Mouse (Mus musculus): ENCODE data around the gene Xlr3a. TPM values are rescaled to one million over a fixed set of nuclear protein-coding genes. Genes with fewer than 3 reads are reported as not detected.
"Not testable (repeated sequence)": the region's sequence is repeated elsewhere in the genome, so short reads cannot be mapped to it uniquely, and the experiment has no call there.

Gene Xlr3a
- 1.4 and 2.2 TPM in 2 replicates for total RNA-seq (2021)
- long read RNA-seq, partial matches to known transcripts, result 0 of 10 reads
- long read RNA-seq, other reads (novel, unspliced or antisense), result 6 of 10 reads

DNA sequence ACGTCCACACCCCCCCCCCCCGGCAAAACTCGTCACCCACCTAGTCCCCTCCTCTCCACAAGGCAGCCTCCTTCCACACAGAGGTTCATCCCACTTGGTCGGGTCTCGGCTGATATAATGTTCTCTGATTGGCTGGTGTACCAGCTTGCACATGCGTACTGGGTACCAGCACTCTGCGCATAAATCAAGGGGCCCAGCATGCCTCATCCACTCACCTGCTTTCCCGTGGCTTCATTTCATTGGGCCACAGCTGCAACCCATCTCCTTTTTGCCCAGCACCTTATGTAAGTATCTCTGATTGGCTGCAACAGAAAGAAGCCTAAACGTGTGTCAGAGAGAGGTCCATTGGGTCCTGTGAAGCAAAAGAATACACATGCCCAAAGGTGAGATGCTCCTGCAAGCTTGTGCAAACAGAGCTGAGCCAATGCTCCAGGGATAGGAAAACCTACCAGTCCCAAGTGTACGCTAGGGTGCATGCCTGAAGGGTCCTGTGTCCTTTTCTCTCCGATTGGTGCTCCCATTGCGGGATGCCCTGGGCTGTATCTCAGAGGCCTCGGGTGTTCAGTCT, at the start of gene Xlr3a:
Xlr3a (minus strand) TSS at position 155 of the 568 bp plus-strand sequence.
- DNase-seq, result not testable (repeated sequence)

DNA sequence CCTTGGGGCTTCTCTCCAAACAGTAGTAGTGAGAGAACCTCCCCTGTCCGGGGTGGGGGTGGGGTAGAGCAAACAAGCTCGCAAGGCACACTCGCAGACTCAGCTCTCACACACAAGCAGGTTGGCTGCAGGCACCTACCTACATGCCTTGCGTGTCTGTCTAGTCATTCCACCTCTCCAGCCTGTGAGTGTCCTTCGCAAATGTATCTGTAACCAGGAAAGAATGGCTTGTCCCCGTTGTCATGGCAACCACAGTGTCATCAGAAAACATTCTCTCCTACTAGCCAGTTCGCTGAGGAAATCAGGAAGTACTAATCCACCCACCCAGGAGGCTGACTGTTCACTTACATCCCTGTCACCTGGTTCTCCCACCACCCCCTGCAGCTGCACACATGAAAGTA, 46.3 kb upstream of the Xlr3a start:
- DNase-seq, result not testable (repeated sequence)

DNA sequence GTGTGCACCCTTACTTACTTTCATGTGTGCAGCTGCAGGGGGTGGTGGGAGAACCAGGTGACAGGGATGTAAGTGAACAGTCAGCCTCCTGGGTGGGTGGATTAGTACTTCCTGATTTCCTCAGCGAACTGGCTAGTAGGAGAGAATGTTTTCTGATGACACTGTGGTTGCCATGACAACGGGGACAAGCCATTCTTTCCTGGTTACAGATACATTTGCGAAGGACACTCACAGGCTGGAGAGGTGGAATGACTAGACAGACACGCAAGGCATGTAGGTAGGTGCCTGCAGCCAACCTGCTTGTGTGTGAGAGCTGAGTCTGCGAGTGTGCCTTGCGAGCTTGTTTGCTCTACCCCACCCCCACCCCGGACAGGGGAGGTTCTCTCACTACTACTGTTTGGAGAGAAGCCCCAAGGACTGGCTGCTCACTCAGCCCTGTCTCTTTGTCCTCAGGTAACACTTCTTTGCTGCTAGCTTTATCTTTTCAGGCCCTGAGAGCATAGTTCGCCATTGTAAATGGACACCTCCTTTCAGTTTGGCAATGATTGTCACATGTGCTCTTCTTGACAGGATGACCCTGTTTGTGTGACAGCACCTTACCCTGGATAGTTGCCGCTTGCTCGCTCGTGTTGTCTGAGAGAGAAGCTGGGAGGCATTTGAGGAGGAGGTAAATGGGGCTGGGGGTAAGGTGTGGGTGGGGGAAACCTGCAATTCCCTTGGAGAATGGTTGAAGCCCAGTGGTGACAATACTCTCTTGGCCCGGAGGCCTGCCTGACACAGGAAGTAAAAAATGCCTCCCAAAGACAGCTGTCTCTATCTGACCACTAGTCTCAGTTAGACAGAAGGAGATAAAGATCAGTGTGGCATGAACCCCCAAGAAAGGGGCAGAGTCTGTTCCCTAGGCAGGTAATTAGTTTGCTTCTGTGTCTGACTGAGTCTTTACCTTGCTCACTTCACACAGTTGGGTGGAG, 26.2 kb upstream of the Xlr3a start:
- not testable (repeated sequence) for DNase-seq

DNA sequence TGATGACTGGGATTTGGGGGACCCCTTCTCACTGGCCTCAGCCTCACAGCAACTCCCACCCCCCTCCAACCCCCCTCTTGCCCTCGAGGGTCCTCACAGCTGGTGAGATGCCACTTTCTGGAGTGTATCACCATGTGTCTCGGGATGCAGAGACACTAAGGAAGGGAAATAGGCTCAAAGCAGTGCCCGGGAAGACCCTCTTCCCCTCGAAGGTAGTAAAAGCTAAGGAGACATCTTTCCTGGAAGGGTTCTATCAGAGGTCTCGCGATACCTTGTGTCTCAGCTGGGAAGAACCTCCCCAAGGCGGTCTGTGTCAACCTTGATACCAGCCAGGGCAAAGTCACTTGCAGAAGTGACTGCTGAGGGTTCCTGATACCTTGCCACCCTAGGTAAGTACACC, 19.9 kb upstream of the Xlr3a start, which contains the start of gene Gm14685:
Gm14685 (plus strand) TSS at position 301 of the 400 bp plus-strand sequence.
- not testable (repeated sequence) for DNase-seq

DNA sequence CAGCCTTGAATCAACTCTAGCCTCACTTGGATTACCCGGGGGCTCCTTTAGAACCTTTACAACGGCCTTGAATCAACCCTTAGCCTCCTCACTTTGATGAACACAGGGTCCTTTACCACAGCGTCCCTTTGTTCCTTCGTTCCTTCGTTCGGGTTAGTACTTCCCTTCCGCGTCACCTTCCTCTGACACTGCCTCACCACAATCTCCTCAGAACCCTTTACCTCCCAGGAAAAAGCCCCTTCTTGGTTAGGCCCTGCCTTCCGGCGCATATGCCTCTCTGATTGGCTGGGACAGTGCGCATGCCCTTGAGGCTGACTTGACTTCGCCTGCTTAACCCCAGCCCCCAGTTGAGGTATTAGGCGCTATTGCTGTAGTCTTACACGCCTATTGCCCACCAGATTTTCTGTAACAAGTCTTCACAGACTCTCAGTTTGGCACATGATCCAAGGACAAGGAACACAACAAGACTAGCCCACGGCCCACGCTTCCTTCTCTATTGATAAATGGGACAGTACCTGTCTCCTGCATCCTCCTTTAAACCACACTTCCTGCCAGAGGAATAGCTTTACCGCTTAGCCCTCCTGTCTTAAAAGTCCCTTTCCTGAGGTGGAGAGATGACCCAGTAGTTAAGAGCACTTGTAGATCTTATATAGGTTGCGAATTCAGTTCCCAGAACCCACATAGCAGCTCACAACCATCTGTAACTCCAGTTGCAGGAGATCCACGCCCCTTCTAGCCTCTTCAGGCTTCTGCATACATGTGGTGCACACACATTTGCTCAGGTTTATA, 14.4 kb downstream of the Xlr3a start, which contains the start of gene Xlr4a:
Xlr4a (minus strand) TSS at position 212 of the 789 bp plus-strand sequence.
- DNase-seq, result not testable (repeated sequence)

DNA sequence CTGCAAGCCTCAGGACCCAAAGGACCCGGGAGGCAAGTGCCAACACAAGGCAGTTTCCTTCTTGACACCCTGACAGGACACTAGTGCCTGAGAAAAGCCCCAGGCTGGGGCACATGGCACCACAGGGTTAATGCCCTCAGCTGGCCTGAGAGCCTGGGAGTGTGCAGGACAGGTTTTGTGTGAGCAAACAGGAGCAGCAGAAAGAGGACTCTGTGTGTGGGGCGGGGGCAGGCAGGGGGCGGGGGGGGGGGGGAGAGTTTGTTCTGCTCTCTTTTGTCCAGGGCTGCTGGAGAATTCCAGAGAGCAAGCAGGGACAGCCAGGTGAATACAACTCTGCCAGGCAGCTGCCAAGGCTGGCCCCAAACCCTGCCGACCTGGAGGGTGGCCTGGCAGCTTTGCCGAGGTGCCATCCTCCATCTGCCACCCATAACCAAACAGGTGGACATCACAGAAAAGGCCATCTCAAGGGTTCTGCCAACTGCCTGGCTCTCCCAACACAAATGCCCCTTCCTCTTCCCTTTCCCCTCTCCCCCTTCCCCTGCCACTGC, 30.1 kb downstream of the Xlr3a start:
- DNase-seq, result not testable (repeated sequence)

DNA sequence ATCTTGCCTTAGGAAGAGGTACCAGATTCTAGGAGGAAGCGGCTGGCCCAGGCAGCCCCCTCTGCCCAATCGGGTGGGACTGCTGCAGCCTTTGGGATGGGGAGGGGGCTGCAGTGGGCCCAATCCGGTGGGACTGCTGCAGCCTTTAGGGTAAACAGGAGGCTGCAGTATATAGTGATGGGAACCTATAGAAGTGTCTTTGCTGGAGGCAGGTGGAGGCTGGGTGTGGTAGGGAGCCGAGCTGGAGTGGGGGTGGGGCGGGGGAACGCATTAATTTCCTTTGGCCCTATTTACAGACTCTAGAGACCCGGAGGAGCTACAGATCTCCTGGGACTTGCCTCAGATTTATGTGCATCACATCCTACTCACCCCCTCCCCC, 32.5 kb downstream of the Xlr3a start, which contains the start of gene Pnma3:
Pnma3 (plus strand) TSS at position 373 of the 379 bp plus-strand sequence.
- DNase-seq, result no peak

DNA sequence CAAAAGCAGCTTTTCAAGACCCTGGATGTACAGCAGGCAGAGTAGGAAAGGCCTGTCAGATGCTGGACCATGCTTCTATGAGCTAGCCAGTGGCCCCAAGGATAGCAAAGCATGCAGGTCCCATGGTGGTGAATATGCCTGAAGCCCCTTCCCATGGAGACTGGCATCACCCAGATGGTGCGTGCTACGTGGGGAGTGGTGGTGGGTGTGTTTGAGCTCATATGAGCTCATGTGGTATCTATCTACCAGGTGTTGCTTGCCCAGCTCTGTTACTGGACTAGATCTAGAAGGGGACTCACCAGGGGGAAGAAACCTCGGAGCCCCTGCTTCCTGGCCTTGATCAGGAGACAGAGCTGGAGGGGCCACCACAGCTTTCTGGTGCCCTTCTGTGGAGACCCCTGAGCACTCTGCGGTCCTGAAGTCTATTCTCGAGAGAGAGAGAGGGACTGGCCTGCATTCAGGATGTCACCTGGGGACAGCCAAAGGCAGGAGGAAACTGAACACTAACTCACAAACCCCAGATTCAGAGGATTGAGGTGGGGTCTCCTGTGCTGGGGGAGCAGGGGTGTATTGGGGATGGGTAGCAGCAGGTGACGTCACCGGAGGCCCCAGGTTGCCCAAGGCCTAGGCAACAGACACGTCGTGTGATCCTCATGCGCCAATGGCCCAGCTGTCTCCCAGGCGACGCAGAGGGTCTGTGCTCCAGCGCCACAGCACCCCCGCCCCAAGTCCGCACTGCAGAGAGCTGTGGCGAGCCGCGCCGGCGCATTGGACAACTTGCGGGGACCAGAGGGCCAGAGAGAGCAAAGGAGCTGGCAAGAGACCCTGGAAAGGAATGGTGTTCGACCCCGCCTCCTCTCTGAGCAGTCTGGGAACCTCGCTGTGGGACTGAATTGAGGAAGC, 33.1 kb downstream of the Xlr3a start:
- no peak for DNase-seq

DNA sequence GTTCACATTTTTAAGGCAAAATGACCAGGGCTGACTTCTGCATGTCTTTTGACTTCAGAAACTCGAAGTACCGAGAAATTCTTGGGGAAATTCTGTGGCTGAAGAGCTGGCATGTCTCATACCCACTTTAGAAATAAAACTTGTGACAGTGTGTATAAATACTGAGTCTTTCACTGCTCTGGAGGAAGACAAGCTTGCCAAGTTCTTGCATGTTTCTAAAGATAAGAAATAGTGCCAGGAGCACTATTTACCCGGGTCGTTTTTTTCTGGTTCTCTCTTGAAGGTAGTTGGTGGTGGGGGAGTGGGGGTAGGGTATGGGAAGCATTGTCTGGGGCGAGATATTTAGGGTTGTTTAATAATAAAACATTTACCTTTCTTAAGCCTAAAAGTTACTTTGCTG, 34.6 kb downstream of the Xlr3a start:
- no peak for DNase-seq

DNA sequence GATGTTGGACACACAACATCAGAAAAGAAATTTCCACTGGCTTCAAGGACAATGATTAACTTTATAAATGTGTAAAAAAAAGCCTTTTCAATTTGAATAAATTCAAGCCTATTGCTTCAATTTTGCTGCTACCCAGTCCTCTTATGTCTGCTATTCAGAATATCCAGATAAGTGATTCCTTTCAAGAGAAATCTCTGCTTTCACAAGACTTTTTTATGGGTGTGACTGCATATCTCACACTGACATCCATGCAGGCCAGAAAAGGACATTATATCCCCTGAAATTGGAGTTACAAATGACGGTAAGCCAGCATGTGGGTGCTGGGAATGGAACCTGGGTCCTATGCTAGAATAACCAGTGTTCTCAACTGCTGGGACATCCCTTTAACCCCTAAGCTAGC, 35.4 kb downstream of the Xlr3a start:
- DNase-seq, result no peak

DNA sequence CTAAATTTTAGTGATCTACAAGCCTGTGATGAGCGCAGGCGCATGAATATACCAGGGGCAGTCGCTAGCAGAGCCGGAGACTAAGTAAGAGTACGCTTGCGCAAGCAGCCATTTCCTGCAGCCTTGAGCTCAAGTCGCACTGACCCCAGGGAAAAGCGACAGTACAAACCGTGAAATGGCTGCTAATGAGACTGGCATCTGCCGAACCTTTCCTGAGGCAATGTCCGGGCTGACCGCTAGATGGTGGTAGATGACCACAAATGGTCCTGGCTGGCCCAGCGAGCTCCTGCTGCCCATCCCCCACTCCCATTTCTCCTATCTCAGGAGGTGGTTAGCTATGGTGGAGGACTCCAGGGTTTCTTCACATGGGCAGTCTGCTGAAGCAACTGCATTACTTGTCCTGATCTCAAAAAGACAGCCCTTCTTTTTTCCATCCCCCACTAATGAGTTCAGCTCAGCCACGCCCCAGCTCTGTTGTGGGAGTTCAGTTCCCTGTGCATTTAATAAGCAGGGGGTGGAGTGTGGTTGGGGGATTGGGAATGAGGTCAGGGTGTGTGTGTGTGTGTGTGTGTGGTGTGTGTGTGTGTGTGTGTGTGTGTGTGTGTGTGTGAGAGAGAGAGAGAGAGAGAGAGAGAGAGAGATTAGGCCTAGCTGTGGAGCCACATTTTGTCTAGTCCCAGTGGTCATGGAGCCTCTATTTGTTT, 42.9 kb downstream of the Xlr3a start:
- peak; percentile 85 for DNase-seq

DNA sequence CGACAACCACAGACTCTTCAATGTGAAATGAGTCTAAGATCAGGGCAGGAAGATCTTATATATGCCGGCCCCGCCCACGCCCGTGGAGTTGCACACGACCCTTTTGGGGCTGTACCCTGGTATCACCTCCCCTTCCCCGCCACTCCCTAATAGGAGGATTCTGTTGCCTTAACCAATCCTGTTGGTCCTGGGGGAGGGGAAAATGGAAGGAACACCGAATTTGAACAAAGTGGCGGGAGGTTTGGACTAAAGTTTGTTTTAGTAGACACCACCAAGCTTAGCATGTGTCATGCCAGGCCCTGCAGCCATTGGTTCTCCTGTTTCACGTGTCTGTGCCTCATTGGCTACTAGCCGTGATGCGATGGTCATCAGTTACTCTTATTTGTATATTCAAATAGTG, 57.2 kb downstream of the Xlr3a start:
- DNase-seq, result no peak

DNA sequence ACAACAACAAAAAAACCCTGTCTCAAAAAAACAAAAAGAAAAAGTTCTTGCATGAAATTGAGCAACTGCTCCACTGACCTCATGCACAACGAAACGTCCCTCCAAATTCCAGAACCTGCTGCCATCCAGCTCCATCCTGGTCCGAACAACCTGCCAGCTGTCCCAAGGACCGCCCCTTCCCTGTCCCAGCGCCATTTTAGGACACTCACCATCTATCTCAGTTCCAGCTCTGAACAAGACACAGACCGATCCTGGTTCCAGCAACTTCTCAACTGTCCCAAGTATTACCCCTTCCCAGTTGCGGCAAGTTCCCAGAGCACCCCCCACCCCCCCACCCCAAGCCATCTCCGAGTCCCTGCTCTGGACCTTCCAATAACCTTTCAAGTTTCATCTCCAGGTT, 58.1 kb downstream of the Xlr3a start:
- DNase-seq, result no peak

DNA sequence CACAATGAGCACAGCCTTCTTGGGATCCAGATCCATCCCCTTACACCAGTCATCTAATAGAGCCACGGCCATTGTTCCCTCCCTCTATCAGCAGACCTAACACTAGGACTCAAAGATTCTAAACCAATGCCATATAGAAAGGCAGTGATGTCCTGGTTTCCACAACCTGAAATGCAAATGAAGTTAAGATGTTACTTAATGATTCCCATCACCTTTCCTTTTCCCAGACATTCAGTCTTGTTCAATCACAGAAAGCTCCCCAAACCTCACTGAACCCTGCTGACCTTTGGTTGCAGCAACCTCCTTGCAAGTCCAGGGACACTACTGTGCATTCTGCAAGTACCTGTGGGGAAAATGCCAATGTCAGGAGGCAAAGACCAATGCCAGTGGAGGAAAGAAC, 59.9 kb downstream of the Xlr3a start, which contains the start of gene Pnma5:
Pnma5 (minus strand) TSS at position 101 of the 400 bp plus-strand sequence.
- DNase-seq, result no peak

Other genes starting within 250 kb of the Xlr3a start
- gene Cetn2, start 178.7 kb downstream of the Xlr3a start, total RNA-seq (2021), result 50.9 and 54.4 TPM in 2 replicates
- 78.9 and 93.2 TPM in 2 replicates for gene Nsdhl, start 178.5 kb downstream of the Xlr3a start, total RNA-seq (2021)
- gene Zfp185, start 109.8 kb downstream of the Xlr3a start, total RNA-seq (2021), result 1.6 and 1.8 TPM in 2 replicates
- gene Pnma5, start 60.0 kb downstream of the Xlr3a start, total RNA-seq (2021), result 0.38 and 0.43 TPM in 2 replicates
- gene Pnma3, start 32.3 kb downstream of the Xlr3a start, total RNA-seq (2021), result 0.29 and 0.36 TPM in 2 replicates
- 1.3 TPM in 1 of 2 replicates, not detected in the other for gene Xlr4a, start 14.6 kb downstream of the Xlr3a start, total RNA-seq (2021)
- gene Gm14685, start 20.0 kb upstream of the Xlr3a start, total RNA-seq (2021), result 0.18 TPM in 1 of 2 replicates, not detected in the other
- gene Xlr5b, start 51.7 kb upstream of the Xlr3a start, total RNA-seq (2021), result not detected in 2 replicates
- not detected in 2 replicates for gene DXBay18, start 52.4 kb upstream of the Xlr3a start, total RNA-seq (2021)
- gene Spin2d, start 79.9 kb upstream of the Xlr3a start, total RNA-seq (2021), result not detected in 2 replicates
- 4.1 and 5.9 TPM in 2 replicates for gene Xlr3b, start 95.1 kb upstream of the Xlr3a start, total RNA-seq (2021)
- not detected in 2 replicates for gene Xlr4b, start 117.2 kb upstream of the Xlr3a start, total RNA-seq (2021)
- 9.4 and 11.7 TPM in 2 replicates for gene F8a, start 131.2 kb upstream of the Xlr3a start, total RNA-seq (2021)
- not detected in 2 replicates for gene Xlr4c, start 146.0 kb upstream of the Xlr3a start, total RNA-seq (2021)
- gene Xlr3c, start 168.3 kb upstream of the Xlr3a start, total RNA-seq (2021), result 0.21 TPM in 1 of 2 replicates, not detected in the other
- gene Xlr5a, start 195.9 kb upstream of the Xlr3a start, total RNA-seq (2021), result 0.24 TPM in 1 of 2 replicates, not detected in the other
- not detected in 2 replicates for gene Xlr5c, start 195.9 kb upstream of the Xlr3a start, total RNA-seq (2021)
- gene Gm45015, start 239.7 kb upstream of the Xlr3a start, total RNA-seq (2021), result not detected in 2 replicates
- 23.0 and 27.0 TPM in 2 replicates for gene Zfp275, start 245.5 kb upstream of the Xlr3a start, total RNA-seq (2021)